Mouse (Mus musculus) erythroblast, embryonic 14.5 days (primary cell): Measurements from ENCODE around the gene Pcbp1. TPM values are rescaled to one million over a fixed set of nuclear protein-coding genes. Genes with fewer than 3 reads are reported as not detected.

ENCODE experiments used
- H3K27me3 ChIP-seq: 2 replicates; pipeline ENCODE4 v1.6.1; 2012; ENCODE audit warnings: inconsistent platforms; ENCODE audit not compliant: control insufficient read depth
- H3K36me3 ChIP-seq: 2 replicates; pipeline ENCODE4 v1.6.1; 2012; ENCODE audit warnings: mild to moderate bottlenecking, inconsistent platforms; ENCODE audit not compliant: control insufficient read depth
- H3K4me1 ChIP-seq: 2 replicates; pipeline ENCODE4 v1.6.1; 2012; ENCODE audit warnings: inconsistent platforms; ENCODE audit not compliant: control insufficient read depth
- H3K4me3 ChIP-seq: replicated peaks from 2 replicates; pipeline ENCODE3; 2012; ENCODE audit warnings: moderate library complexity, mild to moderate bottlenecking, inconsistent platforms
- H3K9me3 ChIP-seq: 2 replicates; pipeline ENCODE4 v1.6.1; 2012; ENCODE audit warnings: low read length, inconsistent platforms, mixed read lengths; ENCODE audit not compliant: control insufficient read depth
- GATA1 ChIP-seq: IDR thresholded peaks from 2 replicates; pipeline ENCODE4 v1.6.1; 2012; ENCODE audit warnings: low read length, inconsistent platforms, mixed read lengths
- TAL1 ChIP-seq: IDR thresholded peaks from 3 replicates; pipeline ENCODE4 v1.6.1; 2012; ENCODE audit warnings: low read length, inconsistent platforms, mixed read lengths
- polyA plus RNA-seq: library from polyadenylated mRNA; stranded (reverse); fragments of >175 nt; gene quantifications from 2 replicates; pipeline ENCODE4 v1.2.3, GENCODE M21; 2012

The Pcbp1 gene
- polyA plus RNA-seq, 1 experiment = 148 TPM

DNA sequence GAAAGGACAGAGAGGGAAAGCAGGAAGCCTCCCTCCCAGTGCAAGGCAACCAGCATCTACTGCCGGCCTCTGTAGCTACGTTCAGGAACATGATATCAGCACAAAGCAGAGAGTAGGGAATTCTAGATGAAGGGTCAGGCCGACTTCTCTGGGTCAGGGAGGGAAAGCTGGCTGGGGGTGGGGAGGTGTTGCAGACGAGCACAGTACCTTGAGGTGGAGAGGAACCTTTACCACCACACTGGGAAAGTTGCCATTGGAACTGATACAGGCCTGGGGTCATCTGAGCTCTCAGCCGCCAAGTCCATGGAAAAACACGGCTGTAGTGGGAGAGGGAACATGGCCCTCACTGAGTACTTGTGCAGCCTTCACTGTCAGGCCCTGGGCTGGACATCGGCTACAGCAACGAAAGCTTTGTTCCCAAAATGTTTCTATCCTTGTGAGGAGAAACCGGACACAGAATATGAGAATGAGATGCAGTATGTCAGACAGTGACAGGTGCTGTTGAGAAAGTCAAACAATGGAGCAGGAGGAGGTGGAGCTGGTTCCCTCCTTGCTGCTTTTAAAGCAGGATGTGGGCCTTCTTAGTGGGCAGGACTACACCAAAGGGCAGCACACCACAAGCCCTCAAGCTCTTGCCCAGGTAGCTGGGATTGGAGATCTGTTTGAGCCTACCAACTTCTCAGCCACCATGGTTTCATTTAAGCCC is 50.5 kb downstream of the Pcbp1 start:
- Histone ChIP-seq H3K4me3 (no peak overlapping the region), H3K27me3 (peaks cover 2% of the 10 kb centered on the region; the same call in 1 of the 2 replicates), H3K36me3 (no peaks in the 10 kb centered on the region), H3K4me1 (peaks cover 33% of the 10 kb centered on the region), H3K9me3 (no peaks in the 10 kb centered on the region)
- TF ChIP-seq TAL1 (no peak), GATA1 (no peak)

GRCm38 (mm10) chr6:86474646-86475181 is 51.4 kb downstream of the Pcbp1 start:
- H3K4me1 ChIP-seq = peaks cover 30% of the 10 kb centered on the region
- H3K36me3 ChIP-seq = peaks cover 7% of the 10 kb centered on the region
- H3K9me3 ChIP-seq = no peaks in the 10 kb centered on the region
- peaks cover 2% of the 10 kb centered on the region; the same call in 1 of the 2 replicates for H3K27me3 ChIP-seq
- no peak for TF ChIP-seq GATA1
- no peak for TF ChIP-seq TAL1
- no peak overlapping the region for H3K4me3 ChIP-seq

Other genes starting within 250 kb of the Pcbp1 start
- 0.26 and 0.27 TPM in 2 replicates for gene Fam136a, start 160.7 kb downstream of the Pcbp1 start, polyA plus RNA-seq
- 2.2 and 3.6 TPM in 2 replicates for gene Snrpg, start 155.0 kb downstream of the Pcbp1 start, polyA plus RNA-seq
- 0.08 and 0.46 TPM in 2 replicates for gene Pcyox1, start 129.2 kb downstream of the Pcbp1 start, polyA plus RNA-seq
- 0.58 and 0.72 TPM in 2 replicates for gene Tia1, start 122.1 kb downstream of the Pcbp1 start, polyA plus RNA-seq
- gene Gm44790, start 99.7 kb downstream of the Pcbp1 start, polyA plus RNA-seq = not detected in 2 replicates
- 0.84 and 1.5 TPM in 2 replicates for gene C87436, start 87.9 kb downstream of the Pcbp1 start, polyA plus RNA-seq
- 0.03 TPM in 1 of 2 replicates, not detected in the other for gene Asprv1, start 101.8 kb upstream of the Pcbp1 start, polyA plus RNA-seq
- gene Mxd1, start 142.8 kb upstream of the Pcbp1 start, polyA plus RNA-seq = 11.9 and 12.6 TPM in 2 replicates
- 27.7 and 41.0 TPM in 2 replicates for gene Snrnp27, start 158.2 kb upstream of the Pcbp1 start, polyA plus RNA-seq
- gene Gmcl1, start 207.1 kb upstream of the Pcbp1 start, polyA plus RNA-seq = 0.19 and 1.0 TPM in 2 replicates